Mouse (Mus musculus) forebrain, embryonic 15.5 days (tissue): Measurements from ENCODE around the gene Sgcb. TPM values are rescaled to one million over a fixed set of nuclear protein-coding genes. Genes with fewer than 3 reads are reported as not detected.
A peak's percentile ranks its signal among the peaks of the same experiment; 100 is the strongest.
"Not testable (repeated sequence)": the region's sequence is repeated elsewhere in the genome, so short reads cannot be mapped to it uniquely, and the experiment has no call there.

Source experiments
- ATAC-seq: fragments of 200-750 bp; cut with Nextera tagmentation; replicated peaks from 2 replicates; pipeline ENCODE4 v1.8.0; 2017; ENCODE audit warnings: mild to moderate bottlenecking, moderate TSS enrichment, moderate library complexity
- H3K27ac ChIP-seq: fragments of 300-500 bp; sonication (generic); replicated peaks from 2 replicates; pipeline ENCODE4 v1.5.1; 2015; ENCODE audit warnings: mild to moderate bottlenecking, inconsistent platforms
- H3K27me3 ChIP-seq: fragments of 300-500 bp; sonication (generic); 2 replicates; pipeline ENCODE4 v1.6.1; 2015; ENCODE audit warnings: inconsistent platforms
- H3K36me3 ChIP-seq: fragments of 300-500 bp; sonication (generic); 2 replicates; pipeline ENCODE4 v1.6.1; 2015; ENCODE audit warnings: mild to moderate bottlenecking, inconsistent platforms
- H3K4me1 ChIP-seq: fragments of 300-500 bp; sonication (generic); 2 replicates; pipeline ENCODE4 v1.6.1; 2015; ENCODE audit warnings: inconsistent platforms
- H3K4me2 ChIP-seq: fragments of 300-500 bp; sonication (generic); replicated peaks from 2 replicates; pipeline ENCODE4 v1.6.1; 2015; ENCODE audit warnings: mild to moderate bottlenecking, inconsistent platforms
- H3K4me3 ChIP-seq: fragments of 300-500 bp; sonication (generic); 2 replicates; pipeline ENCODE4 v1.5.1; 2015; ENCODE audit warnings: mild to moderate bottlenecking, inconsistent platforms
- H3K9ac ChIP-seq: fragments of 300-500 bp; sonication (generic); replicated peaks from 2 replicates; pipeline ENCODE4 v1.6.1; 2015; ENCODE audit warnings: mild to moderate bottlenecking, inconsistent platforms
- H3K9me3 ChIP-seq: fragments of 300-500 bp; sonication (generic); 2 replicates; pipeline ENCODE4 v1.6.1; 2016; ENCODE audit warnings: inconsistent platforms
- whole genome bisulfite sequencing: fragments of 180-500 bp; shearing (Covaris S2); methylation state at CpG from one replicate; pipeline ENCODE4 v1.1.7; 2015; ENCODE audit warnings: mixed read lengths; 5-methylcytosine and 5-hydroxymethylcytosine counted together
- polyA plus RNA-seq: library from polyadenylated mRNA; unstranded; fragments of >200 nt; fragmentation: Nextera tagmentation; extraction: Ambion mirVana; gene quantifications from 2 replicates; pipeline ENCODE4 v1.2.1, GENCODE M21; 2015

Sgcb gene
- polyA plus RNA-seq, 1 experiment from 2014 or later, result 25.3 TPM

- H3K9me3 ChIP-seq, result no peaks in the 10 kb centered on the region
- H3K4me3 ChIP-seq, result no peak overlapping the region
- peak overlapping the region; percentile 48 for H3K27ac ChIP-seq
- H3K4me1 ChIP-seq, result peaks cover 27% of the 10 kb centered on the region
- ATAC-seq, result peak; percentile 66
- H3K27me3 ChIP-seq, result no peaks in the 10 kb centered on the region
- H3K36me3 ChIP-seq, result no peaks in the 10 kb centered on the region
- no peak overlapping the region for H3K9ac ChIP-seq
- 11% methylated on average over 8 of the region's 8 CpGs for WGBS
- no peak overlapping the region for H3K4me2 ChIP-seq
Observed at GRCm38 (mm10) chr5:73601361-73601763, 46.2 kb downstream of the Sgcb start.

GRCm38 (mm10) chr5:73599991-73600390 lies 47.6 kb downstream of the Sgcb start:
- Histone ChIP-seq H3K9me3 (no peaks in the 10 kb centered on the region), H3K4me1 (peaks cover 27% of the 10 kb centered on the region), H3K4me2 (no peak overlapping the region), H3K27me3 (no peaks in the 10 kb centered on the region), H3K27ac (no peak overlapping the region), H3K4me3 (no peak overlapping the region), H3K36me3 (no peaks in the 10 kb centered on the region), H3K9ac (no peak overlapping the region)
- WGBS, result 68% methylated on average over 2 of the region's 2 CpGs
- no peak for ATAC-seq

DNA sequence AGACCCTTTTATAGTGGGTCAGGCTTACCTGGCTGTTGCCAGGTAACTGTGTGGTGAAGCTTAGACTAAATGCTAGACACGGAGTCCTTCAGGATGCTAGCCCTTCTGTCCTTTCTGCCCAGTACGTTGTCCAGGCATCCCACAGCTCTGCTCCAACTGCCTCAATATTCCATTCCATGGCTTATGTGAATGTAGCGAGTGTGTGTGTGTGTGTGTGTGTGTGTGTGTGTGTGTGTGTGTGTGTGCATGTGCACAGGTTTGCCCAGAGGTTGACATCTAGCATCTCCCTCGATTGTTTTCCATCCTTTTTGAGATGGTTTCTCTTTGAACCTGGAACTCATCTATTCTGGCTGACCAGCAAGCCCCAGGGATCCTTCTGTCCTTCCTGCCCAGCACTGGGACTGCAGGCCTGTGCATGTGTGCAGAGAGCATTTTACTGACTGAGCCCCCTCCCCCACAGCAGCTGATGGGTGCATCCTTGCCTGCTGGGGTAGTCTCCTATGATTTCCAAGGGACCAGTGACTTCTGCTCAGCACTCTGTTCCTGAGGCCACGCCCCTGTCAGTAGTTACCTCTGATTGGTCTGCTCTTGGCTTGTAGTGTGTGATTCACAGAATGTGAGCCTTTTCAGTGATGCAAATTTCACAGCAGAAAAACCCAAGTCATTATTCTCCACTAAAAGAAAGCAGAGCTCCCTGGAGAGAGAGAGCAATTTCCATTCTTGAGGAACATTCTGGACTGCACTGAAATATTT lies 48.5 kb downstream of the Sgcb start:
- WGBS, result 63% methylated on average over 5 of the region's 5 CpGs
- Histone ChIP-seq H3K36me3 (no peaks in the 10 kb centered on the region), H3K9ac (no peak overlapping the region), H3K27me3 (no peaks in the 10 kb centered on the region), H3K27ac (peak overlapping the region; percentile 23; the same call in 1 of the 2 replicates), H3K4me2 (no peak overlapping the region), H3K9me3 (no peaks in the 10 kb centered on the region), H3K4me1 (peaks cover 27% of the 10 kb centered on the region), H3K4me3 (no peak overlapping the region)
- peak; percentile 82 for ATAC-seq

DNA sequence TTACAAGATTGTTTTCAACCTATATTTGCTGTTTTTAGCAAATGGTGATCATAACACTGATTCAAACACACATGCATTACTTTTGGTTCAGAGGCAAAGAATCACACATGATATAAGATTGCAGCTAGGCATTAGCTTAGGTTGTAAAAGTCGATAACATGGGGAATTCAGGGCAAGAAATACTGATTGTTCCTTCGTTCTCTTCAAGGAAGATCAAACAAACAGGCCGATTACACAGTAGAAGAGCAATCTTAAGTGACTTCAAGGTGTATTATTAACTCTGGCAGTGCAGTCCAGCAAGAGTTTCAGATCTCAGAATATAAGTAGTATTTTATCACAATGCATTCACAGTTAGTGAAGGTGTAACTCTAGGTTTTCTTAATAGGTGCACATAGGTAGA lies 60.5 kb downstream of the Sgcb start:
- Histone ChIP-seq H3K36me3 (no peaks in the 10 kb centered on the region), H3K4me1 (peaks cover 18% of the 10 kb centered on the region), H3K4me2 (no peak overlapping the region), H3K4me3 (no peak overlapping the region), H3K9me3 (no peaks in the 10 kb centered on the region), H3K9ac (no peak overlapping the region), H3K27me3 (no peaks in the 10 kb centered on the region), H3K27ac (no peak overlapping the region)
- no peak for ATAC-seq
- 82% methylated on average over 3 of the region's 3 CpGs for WGBS

DNA sequence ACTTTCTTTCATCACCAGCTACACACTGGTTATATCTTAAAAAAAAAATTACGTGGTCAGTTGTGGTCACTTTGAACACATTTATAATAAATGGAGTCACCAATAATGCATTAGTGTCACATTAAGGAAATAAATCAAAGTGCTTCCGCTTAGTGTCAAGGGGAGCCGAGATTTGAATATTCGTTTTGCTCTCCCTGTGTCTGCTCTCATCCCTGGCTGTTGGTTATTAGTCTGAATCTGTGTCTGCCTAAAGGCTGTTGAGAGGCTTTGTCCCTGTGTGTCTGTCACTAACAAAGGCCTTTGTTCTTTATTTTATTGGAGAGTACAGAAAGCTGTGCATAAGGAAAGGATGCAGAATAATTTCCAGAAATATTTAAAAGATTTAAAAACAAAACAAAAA lies 61.0 kb downstream of the Sgcb start:
- no peak overlapping the region for H3K4me2 ChIP-seq
- no peaks in the 10 kb centered on the region for H3K9me3 ChIP-seq
- no peak overlapping the region for H3K4me3 ChIP-seq
- 66% methylated on average over 4 of the region's 4 CpGs for WGBS
- ATAC-seq, result no peak
- peaks cover 18% of the 10 kb centered on the region for H3K4me1 ChIP-seq
- H3K27me3 ChIP-seq, result no peaks in the 10 kb centered on the region
- H3K27ac ChIP-seq, result peak overlapping the region; percentile 79; the same call in 1 of the 2 replicates
- H3K36me3 ChIP-seq, result no peaks in the 10 kb centered on the region
- no peak overlapping the region for H3K9ac ChIP-seq

DNA sequence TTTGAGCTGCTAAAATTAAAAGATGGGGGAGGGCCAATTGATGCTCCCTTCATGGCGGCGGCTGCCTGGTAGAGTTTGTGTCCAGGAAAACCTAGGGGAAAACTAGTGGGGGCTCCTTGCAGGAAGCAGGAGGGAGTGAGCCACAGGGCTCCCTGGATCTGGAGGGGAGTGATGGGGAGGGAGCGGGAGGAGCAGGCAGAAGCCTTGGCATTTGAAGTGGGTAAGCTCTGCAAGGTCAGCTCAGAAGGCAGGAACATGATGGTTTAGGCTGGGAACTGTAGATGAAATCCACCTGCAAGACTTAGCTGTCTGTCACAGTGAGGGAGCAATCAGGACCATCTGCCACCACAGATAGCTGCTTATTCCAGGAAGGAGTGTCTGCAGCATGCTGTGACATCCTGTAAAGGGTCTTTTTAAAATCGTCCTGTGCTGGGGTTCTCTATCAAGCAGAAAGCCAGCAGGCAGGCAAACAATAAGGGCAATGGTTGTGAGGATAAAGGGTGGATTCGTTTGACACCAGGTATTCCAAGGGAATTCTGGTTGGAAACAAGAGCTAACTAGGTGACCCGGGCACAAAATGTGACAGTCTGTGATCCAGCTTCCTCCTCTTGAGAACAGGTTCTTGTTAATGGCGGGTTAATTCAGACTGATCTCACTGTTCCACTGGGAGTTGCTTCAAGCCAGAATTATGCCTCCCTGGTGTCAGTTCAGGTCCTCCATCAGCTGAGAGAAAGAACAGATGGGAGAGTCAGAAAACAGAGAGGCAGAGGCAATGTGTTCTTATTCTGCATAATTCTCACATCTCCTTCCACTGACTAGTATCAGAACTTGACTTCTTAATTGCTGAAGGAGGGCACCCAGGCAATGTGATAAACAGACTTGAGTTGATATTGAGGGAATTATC lies 62.1 kb downstream of the Sgcb start:
- peak; percentile 85 for ATAC-seq
- 21% methylated on average over 7 of the region's 7 CpGs for WGBS
- H3K36me3 ChIP-seq, result no peaks in the 10 kb centered on the region
- peaks cover 18% of the 10 kb centered on the region for H3K4me1 ChIP-seq
- H3K4me2 ChIP-seq, result no peak overlapping the region
- H3K27me3 ChIP-seq, result no peaks in the 10 kb centered on the region
- no peak overlapping the region for H3K9ac ChIP-seq
- peak overlapping the region; percentile 79 for H3K27ac ChIP-seq
- H3K9me3 ChIP-seq, result no peaks in the 10 kb centered on the region
- H3K4me3 ChIP-seq, result no peak overlapping the region

- ATAC-seq, H3K27me3 ChIP-seq, H3K9me3 ChIP-seq, H3K36me3 ChIP-seq, H3K27ac ChIP-seq, H3K4me3 ChIP-seq, H3K9ac ChIP-seq, H3K4me2 ChIP-seq: not testable (repeated sequence)
- WGBS, result 37% methylated on average over 6 of the region's 6 CpGs
- peaks cover 18% of the 10 kb centered on the region for H3K4me1 ChIP-seq
Observed at GRCm38 (mm10) chr5:73584011-73584410, 63.6 kb downstream of the Sgcb start.

Other genes with a start within 250 kb of the Sgcb start
- gene Cwh43, start 241.7 kb downstream of the Sgcb start, polyA plus RNA-seq, result 0.06 and 0.08 TPM in 2 replicates
- 41.5 and 45.3 TPM in 2 replicates for gene Dcun1d4, start 166.8 kb downstream of the Sgcb start, polyA plus RNA-seq
- not detected in 2 replicates for gene Lrrc66, start 15.3 kb downstream of the Sgcb start, polyA plus RNA-seq
- 0.17 and 0.78 TPM in 2 replicates for gene Spata18, start 3.6 kb upstream of the Sgcb start, polyA plus RNA-seq